Mouse (Mus musculus) small intestine, adult 2 months (tissue): ENCODE results near the gene Mtr.

ENCODE experiments used
- CTCF ChIP-seq: fragments of 200-500 bp; IDR thresholded peaks from 2 replicates; pipeline ENCODE4 v1.5.1; 2012; ENCODE audit warnings: low read depth, mild to moderate bottlenecking, control low read depth, inconsistent platforms, low read length, moderate library complexity, mixed read lengths; ENCODE audit not compliant: insufficient replicate concordance, insufficient read length; ENCODE audit errors: extremely low read depth
- POLR2A ChIP-seq: fragments of 200-500 bp; IDR thresholded peaks from 2 replicates; pipeline ENCODE4 v1.6.1; 2012; ENCODE audit warnings: low read depth, mild to moderate bottlenecking, control low read depth, inconsistent platforms, low read length, moderate library complexity

GRCm38 (mm10) chr13:12263996-12264395, 6.1 kb upstream of the Mtr start:
- no peak for TF ChIP-seq POLR2A
- no peak for TF ChIP-seq CTCF
